Mouse (Mus musculus): ENCODE measurements around the gene Ppp1r13b.

- no peak for TF ChIP-seq POLR2AphosphoS2 (IDR thresholded peaks at IDR 0.05; ENCODE audit: low read length)
- no peak for TF ChIP-seq CTCF (IDR thresholded peaks at IDR 0.05 in 2 of 3, conservative IDR thresholded peaks at IDR 0.05 in 1 of 3; ENCODE audit: control insufficient read depth in 1 of 3, insufficient read depth in 1 of 3, low read depth in 2 of 3, low read length in 3 of 3, poor library complexity in 1 of 3, severe bottlenecking in 1 of 3)
- no peak for TF ChIP-seq HCFC1 (IDR thresholded peaks at IDR 0.05; ENCODE audit: low read depth, low read length)
- TF ChIP-seq MEF2A (IDR thresholded peaks at IDR 0.05; ENCODE audit: extremely low read depth, insufficient replicate concordance, low read depth, low read length, poor library complexity, severe bottlenecking), result no peak
- no peak for TF ChIP-seq POLR2A (IDR thresholded peaks at IDR 0.05; ENCODE audit: control insufficient read depth in 1 of 2, insufficient read depth in 1 of 2, low read depth in 1 of 2, low read length in 2 of 2, poor library complexity in 1 of 2)
- TF ChIP-seq ETS1 (IDR thresholded peaks at IDR 0.05; ENCODE audit: low read depth, low read length), result no peak
- TF ChIP-seq CHD1 (IDR thresholded peaks at IDR 0.05; ENCODE audit: low read depth, low read length), result no peak
- TF ChIP-seq GABPA (IDR thresholded peaks at IDR 0.05; ENCODE audit: low read depth, low read length), result no peak
- no peak for TF ChIP-seq SIN3A (IDR thresholded peaks at IDR 0.05; ENCODE audit: low read length)
- TF ChIP-seq USF1 (IDR thresholded peaks at IDR 0.05; ENCODE audit: low read depth, low read length), result no peak
Measured at GRCm38 (mm10) chr12:111932513-111932912, 24.6 kb upstream of the Ppp1r13b start.

All from MEL (cell line).